Mouse (Mus musculus) layer of hippocampus, postnatal 14 days (tissue): ENCODE data around the gene C1ql3. TPM values are rescaled to one million over a fixed set of nuclear protein-coding genes. Genes with fewer than 3 reads are reported as not detected.

ENCODE experiments used
- DNase-seq, 2 experiments: peaks; one replicate each; pipeline ENCODE4 v3.0.0; 2021 to 2022; ENCODE audit warnings: low spot score in 2 of 2, mixed read lengths in 1 of 2
- total RNA-seq, 2 experiments: library from RNA; stranded (reverse); gene quantifications; 2 replicates each; pipeline ENCODE4 v1.2.3; 2021

Gene C1ql3
- total RNA-seq, 2 experiments from 2014 or later, result 86.5 to 90.6 TPM

DNA sequence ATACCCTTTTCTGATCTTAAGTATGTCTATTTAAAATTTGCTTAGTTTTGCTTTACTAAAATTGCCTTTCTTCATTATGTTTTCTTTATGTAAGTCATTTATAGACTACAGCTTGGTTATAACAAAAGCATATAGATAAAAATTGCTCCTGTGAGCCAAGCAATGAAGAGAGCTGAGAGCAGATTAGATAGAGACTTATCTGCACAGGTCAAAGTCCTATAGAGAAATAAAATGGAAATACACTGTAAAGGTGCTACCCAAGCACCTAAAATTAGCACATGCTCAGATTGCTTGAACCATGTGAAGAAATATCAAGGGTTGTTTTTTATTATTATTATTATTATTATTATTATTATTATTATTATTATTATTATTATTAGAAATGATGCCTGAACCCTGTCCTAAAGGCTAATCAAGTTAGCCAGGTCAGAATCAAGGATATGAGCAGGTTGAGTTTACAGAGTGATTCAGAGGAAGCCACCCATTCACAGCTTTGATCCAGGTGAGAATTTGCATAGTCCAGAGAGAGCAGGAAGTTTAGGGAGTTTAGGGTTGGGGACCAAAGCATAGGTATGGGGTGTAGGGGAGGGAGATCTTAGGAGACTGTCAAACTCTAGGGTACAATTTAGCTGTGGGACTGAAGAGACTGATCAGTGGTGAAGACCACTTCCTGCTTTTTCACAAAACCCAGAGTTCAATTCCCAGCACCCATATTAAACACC, 54.7 kb downstream of the C1ql3 start:
- DNase-seq, result no peak

Other genes with a start within 250 kb of the C1ql3 start
- gene Pter, start 87.8 kb downstream of the C1ql3 start, total RNA-seq, result 1 to 10 TPM; 1.4 to 2.7 TPM